Mouse (Mus musculus): ENCODE data around the gene Dydc1.

The Dydc1 gene

GRCm38 (mm10) chr14:41096296-41096860 is 23.7 kb downstream of the Dydc1 start:
- DNase-seq (ENCODE audit: low read depth in 2 of 2, low spot score in 2 of 2) = no peak

- no peak for DNase-seq (ENCODE audit: low read depth in 2 of 2, low spot score in 2 of 2)
These were observed 26.0 kb downstream of the Dydc1 start for GRCm38 (mm10) chr14:41098726-41099125.

- no peak for DNase-seq (ENCODE audit: low read depth in 2 of 2, low spot score in 2 of 2)
These were observed 28.0 kb downstream of the Dydc1 start for GRCm38 (mm10) chr14:41100712-41101111.

- DNase-seq (ENCODE audit: low read depth in 2 of 2, low spot score in 2 of 2) = no peak
These were observed 28.5 kb downstream of the Dydc1 start for GRCm38 (mm10) chr14:41101242-41101641.

GRCm38 (mm10) chr14:41102269-41102668 is 29.6 kb downstream of the Dydc1 start:
- no peak for DNase-seq (ENCODE audit: low read depth in 2 of 2, low spot score in 2 of 2)

GRCm38 (mm10) chr14:41104853-41105444 is 32.2 kb downstream of the Dydc1 start, which contains the start of gene Mat1a:
Mat1a (plus strand) TSS chr14:41105035.
- no peak for DNase-seq (ENCODE audit: low read depth in 2 of 2, low spot score in 2 of 2)

- no peak for DNase-seq (ENCODE audit: low read depth in 2 of 2, low spot score in 2 of 2)
These were observed 38.4 kb downstream of the Dydc1 start for GRCm38 (mm10) chr14:41111031-41111668.

GRCm38 (mm10) chr14:41112944-41113343 is 40.2 kb downstream of the Dydc1 start:
- DNase-seq (ENCODE audit: low read depth in 2 of 2, low spot score in 2 of 2) = no peak

GRCm38 (mm10) chr14:41116271-41116670 is 43.6 kb downstream of the Dydc1 start:
- DNase-seq (ENCODE audit: low read depth in 2 of 2, low spot score in 2 of 2) = no peak

- DNase-seq (ENCODE audit: low read depth in 2 of 2, low spot score in 2 of 2) = no peak
These were observed 52.0 kb downstream of the Dydc1 start for GRCm38 (mm10) chr14:41124683-41125082.

GRCm38 (mm10) chr14:41127997-41128396 is 55.3 kb downstream of the Dydc1 start:
- no peak for DNase-seq (ENCODE audit: low read depth in 2 of 2, low spot score in 2 of 2)

GRCm38 (mm10) chr14:41131540-41131939 is 58.8 kb downstream of the Dydc1 start, which contains the start of gene Sftpa1:
Sftpa1 (plus strand) TSS chr14:41131782.
- no peak for DNase-seq (ENCODE audit: low read depth in 2 of 2, low spot score in 2 of 2)

GRCm38 (mm10) chr14:41137006-41137405 is 64.3 kb downstream of the Dydc1 start:
- no peak for DNase-seq (ENCODE audit: low read depth in 2 of 2, low spot score in 2 of 2)

- no peak for DNase-seq (ENCODE audit: low read depth in 2 of 2, low spot score in 2 of 2)
These were observed 68.0 kb downstream of the Dydc1 start for GRCm38 (mm10) chr14:41140686-41141085.
